Mouse (Mus musculus): ENCODE results near the gene Pinlyp.

GRCm38 (mm10) chr7:24529580-24529979 is 16.3 kb downstream of the Pinlyp start:
- TF ChIP-seq CTCF (IDR thresholded peaks at IDR 0.05; ENCODE audit: low read depth, low read length) = no peak
- TF ChIP-seq POLR2A (IDR thresholded peaks at IDR 0.05; ENCODE audit: borderline replicate concordance, low read depth, low read length) = no peak
